Mouse (Mus musculus): ENCODE data around the gene Hsph1. TPM values are rescaled to one million over a fixed set of nuclear protein-coding genes. Genes with fewer than 3 reads are reported as not detected.
A peak's percentile ranks its signal among the peaks of the same experiment; 100 is the strongest.

Hsph1 gene
- polyA plus RNA-seq, 1 experiment: 99.0 TPM

DNA sequence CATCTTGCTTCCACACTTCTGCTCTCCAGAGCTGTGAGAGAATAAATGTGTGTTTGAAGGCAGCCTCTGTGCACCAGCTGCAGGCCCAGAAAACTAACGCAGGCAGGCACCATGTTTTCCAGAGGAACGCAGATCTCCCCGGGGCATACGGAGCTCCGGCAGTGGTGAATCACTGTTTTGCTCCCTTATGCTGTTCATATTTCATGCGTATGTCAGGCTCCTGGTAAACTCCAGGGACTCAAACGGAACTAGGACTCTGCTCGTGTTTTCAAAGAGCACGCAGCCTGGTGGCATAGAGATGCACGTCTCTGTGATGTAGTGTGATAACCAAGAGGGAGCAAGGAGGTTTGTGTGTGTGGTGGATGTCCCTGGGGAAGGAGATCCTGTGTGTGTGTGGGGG lies 23.4 kb downstream of the Hsph1 start:
- TF ChIP-seq CTCF (IDR thresholded peaks at IDR 0.05; ENCODE audit: borderline replicate concordance, extremely low read depth, insufficient read depth, insufficient read length) (no peak), POLR2A (IDR thresholded peaks at IDR 0.05; ENCODE audit: borderline replicate concordance, extremely low read depth, insufficient read depth, insufficient read length, poor library complexity, severe bottlenecking) (no peak)
- peak; percentile 35 for DNase-seq (ENCODE audit: low read depth)

DNA sequence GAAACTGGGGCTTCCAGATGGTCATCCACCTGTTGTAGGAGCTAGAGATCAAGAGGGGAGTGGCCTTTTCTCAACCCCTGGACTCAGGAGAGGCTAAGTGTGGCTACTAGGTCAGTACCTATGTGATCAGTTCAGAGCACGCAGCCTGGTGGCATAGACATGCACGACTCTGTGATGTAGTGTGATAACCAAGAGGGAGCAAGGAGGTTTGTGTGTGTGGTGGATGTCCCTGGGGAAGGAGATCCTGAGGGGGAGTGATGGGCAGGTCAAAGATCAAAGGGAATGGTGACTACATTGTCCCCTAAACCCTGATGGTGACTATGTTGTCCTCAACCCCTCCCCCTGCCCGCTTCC lies 24.0 kb downstream of the Hsph1 start:
- DNase-seq (ENCODE audit: low read depth): no peak
- TF ChIP-seq CTCF (IDR thresholded peaks at IDR 0.05; ENCODE audit: borderline replicate concordance, extremely low read depth, insufficient read depth, insufficient read length) (no peak), POLR2A (IDR thresholded peaks at IDR 0.05; ENCODE audit: borderline replicate concordance, extremely low read depth, insufficient read depth, insufficient read length, poor library complexity, severe bottlenecking) (no peak)

DNA sequence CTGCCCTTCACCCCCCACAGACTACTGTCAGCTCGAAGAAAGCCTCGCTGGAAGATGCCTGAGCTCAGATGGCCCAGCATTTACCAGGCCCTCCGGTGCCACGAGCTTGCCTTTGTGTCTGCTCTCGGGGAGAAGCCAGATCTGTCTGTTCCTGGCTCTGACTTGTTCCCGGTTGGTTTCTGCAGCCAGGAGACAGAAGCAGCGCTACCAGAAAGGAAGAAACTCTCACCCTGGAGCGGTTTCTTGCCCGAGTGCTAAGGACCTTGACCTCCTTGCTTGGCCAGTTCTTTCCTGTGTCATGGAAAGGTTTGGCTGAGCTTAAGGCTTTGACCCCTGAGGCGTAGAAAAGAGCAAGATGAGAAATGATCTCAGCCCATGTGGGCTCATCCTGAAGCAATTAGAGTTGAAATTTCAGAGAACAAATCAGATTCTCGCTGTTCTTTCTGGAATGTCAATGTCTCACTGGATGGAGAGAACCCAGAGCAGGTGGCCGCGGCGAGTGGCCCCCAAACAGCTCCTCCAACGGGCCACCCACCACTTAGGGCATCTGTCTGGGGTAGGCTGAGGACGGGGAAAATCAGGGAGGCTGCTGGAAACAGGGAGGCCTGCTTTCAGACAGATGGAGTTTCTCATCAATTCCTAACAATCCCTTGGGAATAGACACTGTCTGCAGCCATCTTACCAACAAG lies 24.6 kb downstream of the Hsph1 start:
- TF ChIP-seq POLR2A (IDR thresholded peaks at IDR 0.05; ENCODE audit: borderline replicate concordance, extremely low read depth, insufficient read depth, insufficient read length, poor library complexity, severe bottlenecking) (no peak), CTCF (IDR thresholded peaks at IDR 0.05; ENCODE audit: borderline replicate concordance, extremely low read depth, insufficient read depth, insufficient read length) (no peak)
- DNase-seq (ENCODE audit: low read depth): peak; percentile 42

DNA sequence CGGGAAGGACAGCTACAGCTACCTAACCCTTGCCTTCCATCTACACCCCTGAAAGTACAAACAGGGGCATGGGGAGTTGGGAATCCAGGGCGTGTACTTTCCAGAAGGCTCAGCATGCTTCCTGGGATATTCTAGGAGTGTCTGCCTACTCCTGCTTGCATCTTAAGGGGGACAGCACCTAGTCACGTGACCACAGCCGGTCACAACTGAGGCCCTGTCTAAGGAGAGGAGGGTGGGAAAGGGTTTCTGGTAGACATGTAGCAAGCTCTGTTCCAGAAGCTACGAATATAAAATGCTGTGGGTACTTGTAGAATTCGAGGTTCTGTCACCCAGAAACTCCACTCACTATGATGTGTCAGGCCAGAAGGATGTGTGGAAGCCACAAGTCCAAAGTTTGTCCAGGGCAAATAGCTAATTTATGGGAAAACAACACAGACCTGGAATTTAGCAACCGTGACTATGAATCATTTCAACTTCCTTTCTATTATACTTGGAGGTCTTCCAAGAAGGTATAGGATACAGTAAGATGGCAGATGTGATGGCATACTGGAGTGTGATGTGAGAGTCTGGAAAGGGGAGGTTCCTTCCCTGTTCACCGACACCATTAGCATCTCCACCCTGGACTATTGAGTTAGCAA lies 29.0 kb downstream of the Hsph1 start:
- no peak for DNase-seq (ENCODE audit: low read depth)
- TF ChIP-seq POLR2A (IDR thresholded peaks at IDR 0.05; ENCODE audit: borderline replicate concordance, extremely low read depth, insufficient read depth, insufficient read length, poor library complexity, severe bottlenecking) (no peak), CTCF (IDR thresholded peaks at IDR 0.05; ENCODE audit: borderline replicate concordance, extremely low read depth, insufficient read depth, insufficient read length) (no peak)

DNA sequence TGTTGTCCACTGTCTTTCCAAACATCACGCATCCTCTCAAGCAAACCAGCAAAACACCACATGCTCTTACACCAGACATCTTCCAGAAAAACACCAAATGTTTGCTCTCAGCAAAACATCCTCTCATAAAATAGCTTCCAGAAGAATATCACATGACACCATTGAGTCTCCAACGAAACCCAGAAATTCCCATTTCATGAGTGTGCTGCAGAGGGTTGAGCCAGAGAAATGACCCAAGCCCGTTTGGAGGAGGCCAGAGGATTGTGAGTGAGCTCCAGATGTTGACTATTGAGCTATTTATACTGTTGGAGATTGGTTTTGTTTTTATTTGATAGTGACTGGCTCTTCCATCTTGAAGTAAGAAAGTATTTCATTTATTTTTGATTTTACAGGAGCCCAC lies 32.9 kb downstream of the Hsph1 start:
- no peak for DNase-seq (ENCODE audit: low read depth)
- no peak for TF ChIP-seq CTCF (IDR thresholded peaks at IDR 0.05; ENCODE audit: borderline replicate concordance, extremely low read depth, insufficient read depth, insufficient read length)
- no peak for TF ChIP-seq POLR2A (IDR thresholded peaks at IDR 0.05; ENCODE audit: borderline replicate concordance, extremely low read depth, insufficient read depth, insufficient read length, poor library complexity, severe bottlenecking)

DNA sequence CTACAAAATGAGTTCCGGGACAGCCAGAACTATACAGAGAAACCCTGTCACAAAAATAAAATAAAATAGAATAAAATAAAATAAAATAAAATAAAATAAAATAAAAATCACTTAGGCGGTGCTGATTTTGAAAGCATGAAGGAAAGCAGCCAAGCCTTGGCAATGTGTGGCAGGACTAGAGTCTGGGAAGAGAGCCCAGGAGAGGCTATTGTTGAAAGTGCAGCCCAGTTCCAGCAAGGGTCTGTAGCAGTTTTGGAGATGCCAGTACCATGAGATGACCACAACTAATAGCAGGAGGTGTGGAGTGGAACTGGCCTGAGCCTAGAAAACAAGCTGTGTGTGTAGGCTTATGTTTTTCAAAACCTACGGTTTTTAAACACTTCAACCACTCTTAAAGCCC lies 34.2 kb downstream of the Hsph1 start:
- peak; percentile 76 for DNase-seq (ENCODE audit: low read depth)
- TF ChIP-seq CTCF (IDR thresholded peaks at IDR 0.05; ENCODE audit: borderline replicate concordance, extremely low read depth, insufficient read depth, insufficient read length) (no peak), POLR2A (IDR thresholded peaks at IDR 0.05; ENCODE audit: borderline replicate concordance, extremely low read depth, insufficient read depth, insufficient read length, poor library complexity, severe bottlenecking) (no peak)

DNA sequence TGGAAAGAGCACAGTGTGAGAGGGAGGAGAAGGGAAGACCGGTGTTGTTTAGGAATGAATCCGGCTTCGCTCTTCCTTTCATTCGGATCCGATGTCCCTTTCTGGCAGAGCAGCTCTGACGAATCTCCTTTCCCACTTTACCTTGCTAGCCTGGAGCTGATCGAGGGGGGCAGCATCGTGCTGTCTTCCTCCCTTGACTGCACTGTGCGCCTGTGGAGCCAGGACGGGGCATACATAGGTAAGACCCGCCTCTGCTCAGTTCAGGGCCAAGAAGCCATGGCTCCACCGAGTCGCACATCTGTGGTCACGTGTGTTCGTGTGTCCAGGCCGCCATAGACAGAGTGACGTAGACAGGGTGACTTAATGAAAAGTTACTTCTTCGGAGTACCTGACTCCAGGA lies 38.8 kb downstream of the Hsph1 start:
- TF ChIP-seq CTCF (IDR thresholded peaks at IDR 0.05; ENCODE audit: borderline replicate concordance, extremely low read depth, insufficient read depth, insufficient read length) (no peak), POLR2A (IDR thresholded peaks at IDR 0.05; ENCODE audit: borderline replicate concordance, extremely low read depth, insufficient read depth, insufficient read length, poor library complexity, severe bottlenecking) (no peak)
- DNase-seq (ENCODE audit: low read depth): no peak

DNA sequence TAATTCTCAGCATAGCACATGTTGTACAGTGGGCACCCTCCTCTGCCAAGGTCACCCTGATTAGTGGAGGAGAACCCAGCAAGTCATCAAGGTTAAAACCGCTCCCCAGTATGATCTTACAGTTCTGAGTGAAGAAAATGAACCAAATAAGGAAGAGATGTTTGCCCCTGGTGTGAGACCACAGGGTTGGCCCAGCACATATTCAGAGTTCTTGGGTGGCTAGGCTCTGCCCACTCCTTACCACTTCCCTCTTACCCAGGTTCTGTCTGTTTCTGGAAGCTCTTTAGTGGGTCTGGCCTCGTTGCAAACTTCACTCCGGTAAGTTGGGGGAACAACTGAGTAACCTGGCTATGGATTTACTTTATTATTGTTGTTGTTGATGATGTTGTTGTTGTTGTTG lies 42.0 kb downstream of the Hsph1 start:
- DNase-seq (ENCODE audit: low read depth): no peak
- TF ChIP-seq CTCF (IDR thresholded peaks at IDR 0.05; ENCODE audit: borderline replicate concordance, extremely low read depth, insufficient read depth, insufficient read length): no peak
- TF ChIP-seq POLR2A (IDR thresholded peaks at IDR 0.05; ENCODE audit: borderline replicate concordance, extremely low read depth, insufficient read depth, insufficient read length, poor library complexity, severe bottlenecking): no peak

DNA sequence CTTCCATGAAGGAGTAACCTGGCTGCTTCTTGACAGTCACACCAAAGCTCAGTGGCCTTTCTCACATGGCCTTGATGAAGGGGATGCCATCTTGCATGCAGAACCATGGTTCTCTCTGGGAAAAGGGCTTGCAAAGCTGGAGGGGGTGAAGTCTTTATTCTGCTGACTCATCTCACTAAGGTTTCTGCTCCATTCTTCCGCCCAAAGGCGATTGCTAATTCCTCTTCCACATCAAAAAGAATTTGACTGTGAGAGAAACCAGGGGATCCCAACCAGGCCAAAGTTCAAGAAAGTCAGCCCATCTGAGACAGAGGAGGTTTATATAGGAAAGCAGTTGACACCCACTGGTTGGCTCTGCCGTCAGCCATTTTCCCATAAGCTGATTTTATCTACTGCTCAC lies 46.2 kb downstream of the Hsph1 start:
- TF ChIP-seq POLR2A (IDR thresholded peaks at IDR 0.05; ENCODE audit: borderline replicate concordance, extremely low read depth, insufficient read depth, insufficient read length, poor library complexity, severe bottlenecking) (no peak), CTCF (IDR thresholded peaks at IDR 0.05; ENCODE audit: borderline replicate concordance, extremely low read depth, insufficient read depth, insufficient read length) (no peak)
- no peak for DNase-seq (ENCODE audit: low read depth)

DNA sequence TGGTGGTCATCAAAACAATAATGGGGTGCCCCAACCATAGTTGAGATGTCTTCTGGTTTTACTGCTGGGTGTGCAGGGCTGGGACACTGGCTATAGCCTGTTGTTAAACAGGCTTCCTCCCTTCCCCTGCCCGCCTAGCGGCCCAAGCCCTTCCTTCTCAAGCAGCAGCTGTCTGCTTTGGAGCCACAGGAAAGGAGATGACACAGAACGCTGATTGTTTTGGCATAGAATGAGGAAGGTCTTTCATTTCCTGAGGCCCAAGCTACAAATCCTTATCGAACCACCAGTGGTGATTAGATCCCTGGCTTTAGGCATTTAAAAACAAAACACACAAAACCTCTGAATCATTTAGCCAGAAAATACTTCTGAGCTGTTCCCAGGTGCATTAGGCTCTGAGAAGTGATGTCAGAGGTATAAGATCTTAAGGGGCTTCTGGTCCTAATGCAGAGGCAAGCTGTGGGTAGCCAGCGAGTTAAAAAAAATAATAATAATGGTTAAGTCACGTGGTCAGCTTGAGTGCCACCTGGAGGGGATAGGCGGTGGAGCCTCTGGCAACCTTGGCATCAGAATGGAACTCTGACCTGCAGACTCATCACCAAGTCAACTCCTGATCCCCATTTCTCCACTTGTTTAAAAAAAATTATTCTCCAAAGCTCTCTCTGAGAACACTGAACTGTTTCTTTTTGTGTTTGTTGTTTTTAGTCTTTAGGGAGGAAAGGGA lies 47.2 kb downstream of the Hsph1 start:
- no peak for DNase-seq (ENCODE audit: low read depth)
- TF ChIP-seq POLR2A (IDR thresholded peaks at IDR 0.05; ENCODE audit: borderline replicate concordance, extremely low read depth, insufficient read depth, insufficient read length, poor library complexity, severe bottlenecking) (no peak), CTCF (IDR thresholded peaks at IDR 0.05; ENCODE audit: borderline replicate concordance, extremely low read depth, insufficient read depth, insufficient read length) (no peak)

DNA sequence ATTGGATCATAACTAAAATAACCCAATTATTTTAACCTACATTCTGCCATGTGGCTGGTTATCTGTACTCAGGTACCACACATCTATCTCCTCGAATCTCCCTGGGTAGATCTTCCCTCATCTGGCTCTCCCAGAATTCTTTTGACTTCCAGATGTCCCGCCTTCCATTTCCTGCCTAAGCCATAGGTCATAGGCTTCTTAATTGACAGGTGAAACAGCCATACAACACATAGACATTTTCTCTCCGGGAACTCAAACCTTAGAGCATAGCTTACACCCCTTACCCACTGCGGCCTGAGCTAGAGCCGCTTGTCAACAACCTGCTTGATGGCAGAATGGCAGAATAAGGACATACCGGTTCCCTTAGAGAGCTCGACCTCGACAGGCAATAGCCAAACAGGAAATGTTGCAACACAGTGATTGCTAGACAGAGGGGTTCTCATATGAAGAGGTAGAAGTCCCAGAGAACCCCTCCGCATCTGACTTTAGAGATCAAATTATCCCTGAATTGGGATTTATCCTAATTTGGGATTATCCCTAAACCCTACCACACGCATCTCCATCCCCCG lies 48.8 kb downstream of the Hsph1 start:
- TF ChIP-seq POLR2A (IDR thresholded peaks at IDR 0.05; ENCODE audit: borderline replicate concordance, extremely low read depth, insufficient read depth, insufficient read length, poor library complexity, severe bottlenecking) (no peak), CTCF (IDR thresholded peaks at IDR 0.05; ENCODE audit: borderline replicate concordance, extremely low read depth, insufficient read depth, insufficient read length) (no peak)
- no peak for DNase-seq (ENCODE audit: low read depth)
